Mouse (Mus musculus) C2C12 (cell line): ENCODE measurements around the gene Cdk5rap2.

Experiments used
- CTCF ChIP-seq: IDR thresholded peaks from one replicate; pipeline ENCODE4 v1.5.1; 2011; ENCODE audit not compliant: control insufficient read depth, insufficient read depth, insufficient read length
- MAX ChIP-seq: IDR thresholded peaks from one replicate; pipeline ENCODE4 v1.6.1; 2011; ENCODE audit warnings: mild to moderate bottlenecking, control low read depth
- MYOD1 ChIP-seq: IDR thresholded peaks from one replicate; pipeline ENCODE4 v1.6.1; 2011; ENCODE audit warnings: low read depth; ENCODE audit not compliant: control insufficient read depth, insufficient read length
- MYOG ChIP-seq: IDR thresholded peaks from one replicate; pipeline ENCODE4 v1.6.1; 2011; ENCODE audit not compliant: control insufficient read depth, insufficient read length; ENCODE audit errors: extremely low read depth
- USF1 ChIP-seq: IDR thresholded peaks from one replicate; pipeline ENCODE4 v1.6.1; 2011; ENCODE audit warnings: low read depth, mild to moderate bottlenecking, control low read depth, moderate library complexity

GRCm38 (mm10) chr4:70220277-70221180 lies 189.7 kb downstream of the Cdk5rap2 start:
- TF ChIP-seq MYOD1, result no peak
- TF ChIP-seq CTCF, result no peak
- no peak for TF ChIP-seq MAX
- no peak for TF ChIP-seq USF1
- TF ChIP-seq MYOG, result no peak
